ENCODE assay signal across 14 mouse cellular contexts in genomic region chr19:55456325-55457091, GRCm38 (mm10).
DNase-seq lines count a peak whose midpoint lies in the region; ATAC-seq lines count a peak whose summit lies in the region.
"Had no signal": no experiment of that assay in that cellular context is flagged by ENCODE, and none has a peak within 500 bp of the region (broad histone marks: within the 10 kb centered on the region; RNA-seq: fewer than 3 reads in every experiment).

No protein-coding gene starts in this region.

- 0 out of 2 replicates have a peak overlapping the region, but pooled peaks have one; percentile 24 for H3K9ac ChIP-seq in heart, embryonic 13.5 days
- H3K9ac ChIP-seq in lung, embryonic 15.5 days: no peak overlapping the region
- H3K9ac ChIP-seq in forebrain, embryonic 14.5 days (ENCODE audit: low read length): no peak overlapping the region
- no peak overlapping the region for H3K9ac ChIP-seq in neural tube, embryonic 15.5 days (replicated peaks)
- H3K9ac ChIP-seq: liver, embryonic 14.5 days had no signal

- ATAC-seq in heart, embryonic 13.5 days (ENCODE audit: extremely low read depth, insufficient number of reproducible peaks, low FRiP score, low TSS enrichment): no peak
- no peak for ATAC-seq in lung, embryonic 15.5 days (ENCODE audit: borderline replicate concordance, extremely low read depth, low FRiP score, low TSS enrichment)
- no peak for ATAC-seq in forebrain, embryonic 14.5 days
- no peak for ATAC-seq in neural tube, embryonic 15.5 days (ENCODE audit: low FRiP score)
- ATAC-seq: Patski had no signal

- H3K4me3 ChIP-seq in heart, embryonic 13.5 days: peak overlapping the region; percentile 23
- no peak overlapping the region for H3K4me3 ChIP-seq in lung, embryonic 15.5 days
- H3K4me3 ChIP-seq in forebrain, embryonic 14.5 days (ENCODE audit: low read depth, low read length): no peak overlapping the region
- H3K4me3 ChIP-seq in neural tube, embryonic 15.5 days (replicated peaks): no peak overlapping the region

- peak overlapping the region; percentile 55 for H3K4me2 ChIP-seq in heart, embryonic 13.5 days
- H3K4me2 ChIP-seq in lung, embryonic 15.5 days: peak overlapping the region; percentile 20
- H3K4me2 ChIP-seq in forebrain, embryonic 14.5 days (ENCODE audit: low read length): peak overlapping the region; percentile 32
- H3K4me2 ChIP-seq in neural tube, embryonic 15.5 days: peak overlapping the region; percentile 31

- H3K4me1 ChIP-seq in heart, embryonic 13.5 days: peaks cover 20% of the 10 kb centered on the region
- H3K4me1 ChIP-seq in lung, embryonic 15.5 days: peaks cover 9% of the 10 kb centered on the region
- H3K4me1 ChIP-seq in forebrain, embryonic 14.5 days (ENCODE audit: control insufficient read depth, insufficient read depth, low read length): peaks cover 14% of the 10 kb centered on the region
- peaks cover 11% of the 10 kb centered on the region for H3K4me1 ChIP-seq in neural tube, embryonic 15.5 days

- H3K9me3 ChIP-seq in heart, embryonic 13.5 days: no peaks in the 10 kb centered on the region
- no peaks in the 10 kb centered on the region for H3K9me3 ChIP-seq in lung, embryonic 15.5 days
- H3K9me3 ChIP-seq in forebrain, embryonic 14.5 days (replicated peaks; ENCODE audit: control insufficient read depth, low read length): no peaks in the 10 kb centered on the region
- H3K9me3 ChIP-seq in neural tube, embryonic 15.5 days (replicated peaks): no peaks in the 10 kb centered on the region

- WGBS in heart, embryonic 13.5 days: 44% methylated on average over 21 of the region's 21 CpGs
- 40% methylated on average over 21 of the region's 21 CpGs for WGBS in lung, embryonic 15.5 days
- WGBS in forebrain, embryonic 14.5 days: 24% methylated on average over 21 of the region's 21 CpGs
- 18% methylated on average over 21 of the region's 21 CpGs for WGBS in neural tube, embryonic 15.5 days

- DNase-seq in heart, adult 8-10 months (ENCODE audit: low spot score): no peak
- DNase-seq in lung, postnatal 14 days: no peak
- DNase-seq in forebrain, embryonic 14.5 days (ENCODE audit: low spot score): peak; percentile 36
- no peak for DNase-seq in spleen, postnatal 4 days (ENCODE audit: low spot score in 2 of 2)
- DNase-seq in cerebellum, adult 8-10 months: no peak
- DNase-seq: adrenal gland, postnatal 36 days; cerebellum, adult 9-11 months; heart, postnatal 14 days; right cerebral cortex, adult 18-20 months had no signal

- no peaks in the 10 kb centered on the region for H3K27me3 ChIP-seq in heart, embryonic 13.5 days (replicated peaks)
- H3K27me3 ChIP-seq in lung, embryonic 15.5 days: no peaks in the 10 kb centered on the region
- H3K27me3 ChIP-seq in forebrain, embryonic 14.5 days (replicated peaks; ENCODE audit: control insufficient read depth, insufficient read depth, low read length): 0 out of 2 replicates have a peak, but pooled peaks cover 2% of the 10 kb centered on the region
- H3K27me3 ChIP-seq in neural tube, embryonic 15.5 days (replicated peaks): peaks cover 12% of the 10 kb centered on the region; the same call in 1 of the 2 replicates
- H3K27me3 ChIP-seq: Patski had no signal

- H3K36me3 ChIP-seq in heart, embryonic 13.5 days: peaks cover 3% of the 10 kb centered on the region; the same call in 1 of the 2 replicates
- H3K36me3 ChIP-seq in lung, embryonic 15.5 days: no peaks in the 10 kb centered on the region
- no peaks in the 10 kb centered on the region for H3K36me3 ChIP-seq in forebrain, embryonic 14.5 days (ENCODE audit: control insufficient read depth, insufficient read depth, low read length)
- H3K36me3 ChIP-seq in neural tube, embryonic 15.5 days: no peaks in the 10 kb centered on the region

- H3K27ac ChIP-seq in heart, embryonic 13.5 days (replicated peaks): no peak overlapping the region
- H3K27ac ChIP-seq in lung, embryonic 15.5 days: no peak overlapping the region
- H3K27ac ChIP-seq in forebrain, embryonic 14.5 days (ENCODE audit: low read depth, low read length): no peak overlapping the region
- no peak overlapping the region for H3K27ac ChIP-seq in neural tube, embryonic 15.5 days (replicated peaks)
- H3K27ac ChIP-seq: liver, embryonic 14.5 days had no signal
